Mouse (Mus musculus) megakaryocyte-erythroid progenitor cell, adult 5-6 weeks (primary cell): ENCODE measurements around the gene Desi1. TPM values are rescaled to one million over a fixed set of nuclear protein-coding genes. Genes with fewer than 3 reads are reported as not detected.
A peak's percentile ranks its signal among the peaks of the same experiment; 100 is the strongest.
"Not testable (repeated sequence)": the region's sequence is repeated elsewhere in the genome, so short reads cannot be mapped to it uniquely, and the experiment has no call there.

ENCODE experiments used
- ATAC-seq: replicated peaks from 2 replicates; pipeline ENCODE4 v1.8.0; 2016; ENCODE audit warnings: mild to moderate bottlenecking, inconsistent platforms; ENCODE audit not compliant: severe bottlenecking, poor library complexity, low FRiP score, low TSS enrichment
- total RNA-seq, 2 experiments: library from RNA; stranded (forward) in 1 of 2; stranded (reverse) in 1 of 2; fragments of 200-1000, 215-1000 nt in 1 of 2; fragments of >200 nt in 1 of 2; fragmentation: Nextera tagmentation in 1 of 2; gene quantifications; 2 replicates each; pipeline ENCODE4 v1.2.3; 2014 to 2017

Desi1 gene
- total RNA-seq, 2 experiments from 2014 or later, result 22.3 to 51.6 TPM

DNA sequence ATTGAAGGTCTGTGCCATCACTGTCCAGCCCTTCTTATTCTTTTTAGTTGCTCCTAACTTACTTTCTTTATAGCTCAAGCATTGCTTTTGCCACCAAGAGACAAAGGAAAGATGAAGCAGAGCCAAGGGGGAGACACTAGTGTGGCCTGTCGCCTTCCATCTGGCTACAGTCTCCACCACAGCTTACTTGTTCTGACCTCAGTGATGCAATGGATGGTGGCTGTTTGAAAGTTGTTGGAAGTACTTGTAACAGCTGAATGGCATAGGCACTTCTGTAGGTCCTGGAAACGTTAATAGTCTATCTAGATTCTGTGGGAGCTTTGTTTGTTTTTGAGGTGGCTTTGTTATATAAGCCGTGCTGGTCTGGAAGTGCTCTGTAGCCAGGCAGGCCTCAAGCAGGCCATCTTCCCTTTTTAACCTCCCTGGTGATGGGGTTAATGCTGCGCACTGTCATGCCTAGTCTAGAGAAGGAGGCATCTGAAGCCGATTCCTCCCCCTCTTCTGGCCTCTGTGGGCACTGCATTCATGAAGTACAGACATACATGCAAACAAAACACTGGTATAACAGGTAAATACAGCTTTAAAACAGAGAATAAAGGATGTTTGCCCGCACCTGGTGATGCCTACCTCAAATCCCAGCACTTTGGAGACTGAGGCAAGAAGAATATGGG is 9.6 kb downstream of the Desi1 start:
- no peak for ATAC-seq

DNA sequence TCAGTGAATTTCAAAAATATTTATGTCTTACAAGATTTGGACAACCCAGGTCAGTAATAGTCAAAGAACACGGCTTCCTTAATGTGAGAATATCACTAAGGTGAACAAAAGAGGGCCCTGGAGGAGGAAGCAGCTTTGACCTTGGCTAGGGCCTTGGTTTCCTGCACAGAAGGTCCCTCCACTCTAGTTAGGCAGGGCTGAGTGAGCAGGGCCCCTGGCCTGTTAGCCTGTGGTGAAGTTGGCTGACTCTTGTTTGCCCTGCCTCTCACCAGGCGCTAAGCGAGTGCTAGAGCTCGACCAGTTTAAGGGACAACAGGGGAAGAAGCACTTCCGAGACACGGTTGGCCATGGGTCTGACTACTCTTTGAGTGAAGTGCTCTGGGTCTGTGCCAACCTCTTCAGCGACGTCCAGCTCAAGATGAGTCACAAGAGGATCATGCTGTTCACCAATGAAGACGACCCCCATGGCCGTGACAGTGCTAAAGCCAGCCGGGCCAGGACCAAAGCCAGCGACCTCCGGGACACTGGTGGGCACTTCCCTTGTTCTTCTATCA is 11.1 kb downstream of the Desi1 start:
- ATAC-seq, result no peak

DNA sequence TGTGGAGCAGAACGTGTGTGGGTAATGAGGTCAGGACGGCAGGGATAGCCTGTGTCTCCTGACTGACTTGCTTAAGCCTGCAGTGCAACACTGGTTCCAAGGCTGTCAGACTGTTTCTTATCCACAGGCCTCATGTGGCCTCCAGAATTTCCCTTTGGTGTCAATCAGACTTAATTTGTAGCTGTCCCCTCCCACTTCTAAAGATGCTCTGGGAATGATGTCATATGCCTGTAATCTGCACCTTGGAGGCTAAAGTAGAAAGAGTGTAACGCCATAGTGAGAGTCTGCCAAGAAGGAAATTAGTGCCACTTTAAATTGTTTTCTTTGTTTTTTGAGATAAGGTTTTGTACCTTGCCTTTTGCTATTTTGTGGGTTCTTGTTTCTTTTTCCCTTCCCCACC is 14.4 kb downstream of the Desi1 start:
- no peak for ATAC-seq

DNA sequence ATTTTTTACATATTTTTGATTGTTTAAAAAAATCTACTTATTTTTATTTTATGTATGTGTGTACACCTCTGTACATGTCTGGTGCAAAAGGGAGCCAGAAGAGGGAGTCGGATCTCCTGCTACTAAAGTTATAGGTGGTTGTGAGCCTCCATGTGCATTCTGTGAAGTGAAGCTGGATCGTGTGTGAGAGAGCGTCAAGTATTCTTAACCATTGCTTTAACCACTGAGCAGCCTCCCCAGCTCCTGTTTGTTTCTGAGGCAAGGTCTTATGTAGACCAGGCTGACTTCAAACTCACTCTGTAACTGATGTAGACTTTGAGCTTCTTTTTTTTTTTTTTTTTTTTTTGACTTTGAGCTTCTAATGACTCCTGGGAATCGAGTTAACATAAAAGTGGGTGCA is 16.2 kb downstream of the Desi1 start:
- no peak for ATAC-seq

DNA sequence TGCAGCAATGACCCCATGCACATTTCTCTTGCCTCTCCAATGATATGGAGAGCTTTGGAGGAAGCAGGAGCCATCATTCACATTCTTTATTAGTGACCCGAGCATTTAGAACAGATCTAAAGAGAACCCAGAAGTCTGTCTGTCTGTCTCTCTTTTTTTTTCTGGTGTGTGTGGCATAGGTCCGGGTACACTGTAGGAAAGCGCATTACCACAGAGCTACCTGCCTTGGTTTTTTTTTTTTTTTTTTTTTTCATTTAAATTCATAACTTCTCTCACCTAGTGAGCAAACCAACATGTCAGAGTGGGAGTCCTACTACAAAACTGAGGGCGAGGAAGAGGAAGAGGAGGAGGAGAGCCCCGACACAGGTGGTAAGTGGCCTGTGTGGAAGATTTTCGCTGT is 16.8 kb downstream of the Desi1 start:
- no peak for ATAC-seq

DNA sequence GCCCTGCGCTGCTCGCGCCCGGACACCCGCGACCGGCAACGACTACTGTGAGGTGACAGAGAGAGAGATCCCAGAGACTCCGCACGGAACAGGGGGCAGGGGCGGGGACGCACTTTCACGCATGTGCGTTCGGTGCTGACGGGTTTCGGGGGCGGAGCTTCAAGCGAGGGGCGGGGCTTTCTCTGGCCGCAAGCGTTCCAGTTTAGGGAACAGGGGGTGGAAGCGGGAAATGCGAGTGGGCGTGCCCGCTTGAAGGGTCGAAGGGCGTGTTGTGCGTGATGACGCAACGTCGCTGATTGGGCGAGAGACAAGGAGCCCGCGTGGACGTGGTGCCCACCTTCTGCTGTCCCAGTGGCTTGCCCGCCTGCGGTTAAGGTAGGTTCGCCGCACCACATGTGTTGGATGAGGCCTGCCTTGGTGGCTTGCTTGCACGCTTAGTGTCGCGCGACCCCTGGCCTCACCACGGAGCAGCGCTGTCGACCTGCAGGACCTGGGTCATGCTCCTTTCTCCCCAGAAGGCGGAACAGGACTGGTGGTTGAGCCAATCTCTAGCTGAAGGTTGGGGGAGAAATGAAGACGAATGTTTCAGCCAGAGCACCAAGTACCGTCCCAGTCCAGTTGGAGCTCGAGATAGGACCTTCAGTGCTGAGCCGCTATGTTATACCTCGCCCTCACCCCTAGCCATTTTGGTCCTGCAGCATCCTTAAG is 17.4 kb downstream of the Desi1 start:
- ATAC-seq, result peak; percentile 96

DNA sequence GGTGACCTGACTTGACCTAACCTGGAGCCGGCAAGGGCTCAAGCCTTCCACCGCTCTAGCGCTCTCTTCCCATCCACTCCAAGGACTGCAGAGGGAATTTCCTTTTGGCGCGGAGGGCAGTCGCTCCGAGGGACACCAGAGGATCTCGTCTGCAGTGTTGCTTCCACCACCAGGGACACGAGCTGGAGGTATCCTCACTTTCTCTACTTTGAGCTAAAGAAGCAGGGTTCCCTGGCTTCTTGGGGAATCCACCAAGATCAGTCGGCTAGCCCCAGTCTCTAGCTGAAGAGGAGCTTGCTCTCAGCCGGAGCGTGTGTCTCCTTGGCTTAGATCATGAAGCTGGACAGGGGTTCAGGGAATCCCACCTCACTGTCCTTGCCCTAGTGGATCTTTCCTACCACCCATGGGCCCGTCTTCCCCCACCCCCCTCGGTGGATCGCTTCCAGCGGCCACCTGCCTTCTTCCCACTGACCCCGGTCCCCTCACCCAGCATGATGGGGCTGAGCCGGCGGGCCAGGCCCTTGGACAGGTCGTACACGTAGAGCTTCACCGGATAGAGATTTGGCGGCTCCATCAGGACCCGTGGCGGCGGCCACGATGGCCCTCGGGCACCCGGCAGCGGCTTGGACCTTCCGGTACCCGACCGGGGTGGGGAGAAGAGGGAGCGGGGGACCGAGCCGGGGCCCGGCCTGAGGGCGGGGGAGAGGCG is 18.1 kb downstream of the Desi1 start:
- ATAC-seq, result 0 out of 2 replicates have a peak, but pooled peaks have one; percentile 11

DNA sequence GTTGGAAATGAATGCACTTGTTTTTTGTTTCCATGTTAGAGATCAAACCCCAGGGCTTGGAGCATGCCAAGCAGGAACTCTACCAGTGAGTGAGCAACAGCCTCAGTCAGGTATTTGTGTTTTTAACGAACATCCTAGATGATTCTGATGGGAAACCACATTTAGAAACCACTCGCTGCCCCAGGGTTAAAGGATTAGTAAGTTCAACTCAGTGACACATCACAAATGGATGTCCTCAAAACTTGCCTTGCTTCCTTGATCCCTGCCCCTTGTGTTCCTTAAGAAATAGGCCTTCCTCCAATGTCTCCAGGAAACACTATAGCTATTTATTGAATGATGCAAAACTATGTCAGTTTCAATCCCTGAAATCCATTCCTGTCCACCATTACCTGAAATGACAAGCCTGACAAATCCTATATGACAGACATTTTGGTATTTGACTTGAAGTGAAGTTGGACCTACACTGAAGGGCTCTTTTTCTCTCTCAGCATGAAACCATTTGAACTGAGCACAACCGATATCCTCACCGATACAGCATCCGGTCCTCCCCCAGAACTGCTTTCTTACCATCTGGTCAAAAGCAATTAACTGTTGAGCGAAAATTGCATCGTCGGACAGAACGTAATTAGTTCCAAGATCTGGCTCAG is 18.8 kb downstream of the Desi1 start:
- ATAC-seq, result no peak

DNA sequence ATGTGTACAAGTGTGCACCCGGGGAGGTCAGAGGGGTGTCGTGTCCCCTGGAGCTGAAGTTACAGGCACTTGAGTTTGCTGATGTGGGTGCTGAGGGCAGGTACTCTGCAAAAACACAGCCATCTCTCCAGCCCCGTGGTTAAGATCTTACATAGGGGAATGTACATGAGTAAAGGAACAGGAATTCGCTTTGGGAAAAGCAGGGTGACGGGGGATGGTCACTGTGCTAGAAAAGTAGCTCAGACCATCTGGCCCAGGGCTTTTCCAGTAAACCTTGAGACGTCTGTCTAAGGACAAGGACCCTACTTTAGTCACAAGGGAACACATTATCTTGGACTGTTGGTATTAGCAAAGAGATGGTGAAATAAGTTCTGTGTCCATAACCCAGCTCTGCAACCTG is 21.7 kb downstream of the Desi1 start:
- ATAC-seq, result no peak

DNA sequence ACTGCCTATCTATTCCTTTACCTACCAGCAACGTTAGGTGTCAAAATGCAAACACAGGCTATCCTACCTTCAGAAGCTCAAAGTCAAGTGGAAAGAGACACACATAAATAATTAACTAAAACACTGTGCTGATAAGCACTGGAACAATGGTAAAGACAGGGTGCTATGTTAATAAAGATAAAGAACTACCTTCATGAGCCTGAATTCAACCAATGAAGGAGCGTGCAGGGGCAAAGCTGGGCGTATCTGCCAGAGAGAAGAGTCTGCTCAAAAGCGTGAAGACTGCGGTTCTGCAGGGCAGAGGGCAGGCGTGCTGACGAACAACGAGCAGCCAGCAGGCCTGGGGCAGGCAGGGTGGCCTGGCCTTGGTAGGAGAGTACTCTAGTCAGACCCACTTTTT is 29.4 kb downstream of the Desi1 start:
- peak; percentile 89 for ATAC-seq

DNA sequence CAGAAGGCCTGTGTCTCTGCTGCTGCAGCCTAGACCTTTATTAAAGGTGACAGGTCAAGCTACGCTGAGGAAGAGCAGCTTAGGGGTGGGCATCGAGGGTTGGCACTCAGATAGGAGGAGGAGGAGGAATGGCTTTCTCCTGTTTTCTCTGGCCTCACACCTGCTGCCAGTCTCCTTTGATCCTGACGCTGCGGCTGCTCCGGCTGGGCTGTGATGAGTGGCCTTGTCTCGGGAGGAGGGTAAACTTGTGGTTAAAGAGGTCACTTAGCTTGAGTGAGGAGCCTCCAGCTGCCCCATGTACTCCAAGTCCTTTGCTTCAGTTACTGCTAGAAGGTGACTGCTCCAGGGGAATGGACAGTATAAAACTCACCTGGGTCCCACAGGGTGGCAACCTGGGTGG is 39.7 kb downstream of the Desi1 start:
- ATAC-seq, result no peak

DNA sequence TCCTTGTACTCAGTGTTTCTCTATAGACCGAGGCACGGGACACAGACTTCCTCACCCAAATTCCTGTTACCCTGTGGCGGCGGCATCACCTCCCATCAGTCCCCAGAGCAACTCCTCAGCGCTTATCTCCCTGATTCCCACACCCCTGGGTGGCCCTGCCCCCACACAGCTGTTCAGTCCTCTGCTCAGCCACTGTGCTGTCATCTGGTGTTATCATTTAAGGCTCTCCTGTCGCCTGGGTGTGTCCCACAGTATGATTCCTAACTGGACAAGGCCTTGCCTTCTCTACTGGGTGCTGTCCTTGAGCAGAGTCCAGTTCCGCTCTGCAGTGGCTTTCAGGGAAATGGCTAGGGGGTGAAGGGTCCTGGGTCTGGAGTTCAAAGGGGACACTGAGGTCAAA is 43.1 kb downstream of the Desi1 start:
- ATAC-seq, result peak; percentile 90

DNA sequence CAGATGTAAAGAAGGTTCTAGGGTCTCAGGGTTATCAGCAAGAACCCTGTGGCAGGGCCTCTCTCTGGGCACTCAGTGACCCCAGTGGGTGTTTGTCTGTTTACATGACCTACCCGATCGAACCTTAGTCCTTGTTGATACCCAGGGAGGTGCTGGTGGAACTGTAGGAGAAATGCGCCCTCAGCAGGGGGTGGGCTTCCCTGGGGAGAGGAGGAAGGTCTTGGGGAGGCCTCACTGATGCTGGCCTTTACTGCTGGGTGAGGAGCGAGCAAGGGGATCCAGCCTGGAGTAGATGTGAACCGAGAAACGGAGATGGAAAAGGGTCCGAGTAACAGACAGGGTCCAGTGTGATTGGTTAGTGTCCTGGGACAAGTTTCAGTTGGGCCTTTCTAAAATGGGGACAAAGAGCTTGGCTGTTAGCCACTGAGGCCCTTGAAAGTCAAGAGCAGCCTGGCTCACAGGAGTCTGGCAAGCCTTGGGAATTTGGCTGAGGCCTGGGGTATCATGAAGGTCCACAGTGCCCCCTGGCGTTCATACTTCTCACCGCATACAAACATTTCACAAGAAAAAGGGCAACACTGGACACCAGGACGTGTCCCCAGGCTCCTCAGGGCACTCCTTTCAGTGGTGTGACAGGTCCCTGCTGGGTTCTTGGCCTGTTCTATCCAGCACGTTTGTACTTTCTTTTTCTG is 44.1 kb downstream of the Desi1 start:
- ATAC-seq, result peak; percentile 66

DNA sequence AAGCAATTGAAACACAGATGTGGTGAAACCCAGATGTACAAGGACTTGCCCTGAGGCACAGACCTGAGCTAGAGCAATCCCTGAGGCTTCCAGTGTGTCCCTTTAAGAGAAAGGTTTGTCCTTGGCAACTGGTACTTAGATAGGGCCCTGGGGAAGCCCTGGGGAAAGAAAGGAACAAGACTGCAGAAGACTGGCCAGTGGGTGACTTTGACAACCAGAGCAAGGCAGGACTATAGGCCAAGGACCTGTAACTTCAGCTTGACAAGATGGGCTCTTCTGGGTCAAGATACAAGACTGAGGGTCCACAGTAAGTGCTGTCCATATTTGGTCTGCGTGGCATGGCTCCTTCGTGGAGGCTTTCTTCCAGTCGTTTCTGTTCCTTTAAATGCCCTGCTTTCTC is 46.0 kb downstream of the Desi1 start, which contains the start of gene Xrcc6:
Gene Xrcc6 (plus strand): TSS at position 190 of the 400 bp plus-strand sequence.
- no peak for ATAC-seq

DNA sequence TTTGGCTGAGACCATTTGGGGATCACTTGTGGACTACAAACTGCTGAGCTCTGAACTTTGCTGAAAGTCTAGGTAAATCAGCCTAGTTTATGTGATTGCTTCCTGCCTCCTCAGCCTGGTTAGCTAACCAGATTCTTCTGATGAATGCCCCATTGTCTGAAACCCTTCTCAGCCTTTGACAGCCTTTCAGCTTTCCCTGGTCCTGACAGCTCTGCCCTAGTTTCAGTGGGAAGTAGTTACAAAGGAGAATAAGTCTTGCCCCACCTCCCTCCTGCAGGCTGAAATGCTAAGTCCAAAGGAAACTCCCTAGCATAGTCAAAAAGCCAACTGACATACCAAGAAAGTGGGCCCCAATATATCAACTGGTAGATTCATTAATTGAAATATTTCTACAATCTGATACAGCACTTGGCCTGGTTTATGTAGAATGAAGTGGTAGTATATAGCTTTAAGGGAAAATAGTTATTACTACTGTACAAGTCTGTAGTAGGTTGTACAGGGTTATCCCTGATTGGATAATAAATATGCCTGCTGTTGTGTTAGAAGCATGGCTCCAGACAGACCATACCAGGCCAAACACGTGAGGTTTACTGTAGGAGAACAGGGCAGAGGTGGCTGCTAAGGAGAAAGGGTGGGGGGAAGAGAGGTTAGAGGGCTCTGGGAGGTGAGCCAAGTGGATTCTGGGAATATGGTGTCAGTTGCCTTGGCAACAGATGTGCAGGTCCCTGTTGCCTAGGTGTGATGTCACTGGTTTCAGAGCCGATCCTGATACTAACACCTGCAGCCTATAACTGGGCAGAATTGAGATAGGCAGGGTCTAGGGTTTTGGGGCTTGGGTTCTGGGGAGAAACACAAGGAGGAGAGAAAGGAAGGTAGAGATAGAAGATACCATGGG is 48.1 kb downstream of the Desi1 start:
- no peak for ATAC-seq

DNA sequence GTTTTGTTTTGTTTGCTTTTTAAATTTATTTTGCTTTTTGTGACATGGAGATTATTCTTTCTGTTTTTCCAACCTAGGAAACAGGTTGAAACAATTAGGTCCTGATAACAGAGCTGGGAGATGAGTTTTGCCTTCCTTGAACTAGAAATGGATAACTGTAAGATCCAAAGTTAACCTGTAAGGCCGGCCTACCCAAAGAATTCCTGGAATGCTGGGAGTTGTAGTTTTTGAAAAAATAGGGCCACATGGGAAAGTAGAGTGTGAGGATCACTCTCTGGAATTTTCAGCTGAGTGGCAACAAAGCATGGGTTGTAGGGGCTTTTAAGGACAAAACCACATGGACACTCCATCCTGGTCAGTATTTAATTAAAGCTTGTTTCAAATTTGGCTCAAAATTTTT is 51.5 kb downstream of the Desi1 start:
- ATAC-seq, result no peak

DNA sequence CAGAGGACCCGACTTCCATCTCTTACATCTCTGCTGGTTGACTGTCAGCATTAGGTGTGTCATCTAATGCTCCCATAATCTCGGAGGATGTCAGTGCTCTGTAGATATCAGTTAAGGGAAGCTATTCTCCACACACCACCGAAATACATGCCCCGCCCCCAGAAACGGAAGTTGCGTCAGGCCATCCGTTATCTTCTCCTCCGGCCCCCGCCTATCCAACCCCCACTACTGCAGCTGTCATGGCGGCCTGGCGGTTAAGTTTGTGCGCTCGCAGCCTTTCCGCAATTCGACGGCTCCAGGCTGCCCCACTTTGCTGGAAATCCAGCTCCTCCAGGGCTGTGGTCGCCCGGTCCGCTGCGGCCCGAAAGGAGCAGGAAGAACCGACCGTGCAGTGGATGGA is 53.3 kb downstream of the Desi1 start, which contains the start of gene 1700029P11Rik:
Gene 1700029P11Rik (plus strand): TSS at position 220 of the 400 bp plus-strand sequence.
- ATAC-seq, result no peak

DNA sequence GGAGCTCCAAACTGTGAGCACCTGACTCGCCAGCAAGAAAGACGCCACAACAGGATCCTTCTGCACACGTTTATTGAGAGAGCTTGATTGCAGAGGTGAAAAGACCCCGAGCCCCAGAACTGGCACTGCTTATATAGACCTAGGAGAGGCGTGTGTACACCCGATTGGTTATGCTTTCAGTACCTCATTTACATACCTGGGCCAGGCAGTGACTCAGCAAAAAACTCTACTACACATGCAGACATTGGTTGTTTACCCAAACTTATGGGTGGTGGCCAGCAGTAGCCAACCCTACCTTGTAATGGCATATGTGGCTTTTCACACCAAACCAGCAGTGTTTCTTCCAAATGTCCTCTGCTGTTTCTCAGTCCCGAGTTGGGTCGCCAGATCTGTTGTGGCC is 58.5 kb downstream of the Desi1 start:
- ATAC-seq, result not testable (repeated sequence)
